Mouse (Mus musculus) megakaryocyte, embryonic 14.5 days (primary cell): ENCODE data around the gene Ap3b1.

Source experiments
- FLI1 ChIP-seq: IDR thresholded peaks from 2 replicates; pipeline ENCODE4 v1.6.1; 2012; ENCODE audit warnings: low read length, inconsistent platforms, mixed read lengths
- GATA1 ChIP-seq: IDR thresholded peaks from 3 replicates; pipeline ENCODE4 v1.6.1; 2012; ENCODE audit warnings: mixed read lengths, low read length, inconsistent platforms, borderline replicate concordance

GRCm38 (mm10) chr13:94454131-94454530, 95.4 kb downstream of the Ap3b1 start:
- TF ChIP-seq GATA1 (no peak), FLI1 (no peak)
